Mouse (Mus musculus) frontal cortex, adult 2 months (tissue): ENCODE measurements around the gene Ggps1. TPM values are rescaled to one million over a fixed set of nuclear protein-coding genes. Genes with fewer than 3 reads are reported as not detected.
A peak's percentile ranks its signal among the peaks of the same experiment; 100 is the strongest.

Experiments
- DNase-seq, 2 experiments: peaks; one replicate each; pipeline ENCODE4 v3.0.0; 2022; ENCODE audit warnings: low spot score in 1 of 2; ENCODE audit errors: extremely low spot score in 1 of 2
- polyA plus RNA-seq: library from polyadenylated mRNA; depleted of rRNA; stranded (reverse); fragments of >200 nt; gene quantifications from 2 replicates; pipeline ENCODE4 v1.2.3, GENCODE M21; 2012; rRNA removed

Gene Ggps1
- polyA plus RNA-seq, result 39.3 and 46.3 TPM in 2 replicates

DNA sequence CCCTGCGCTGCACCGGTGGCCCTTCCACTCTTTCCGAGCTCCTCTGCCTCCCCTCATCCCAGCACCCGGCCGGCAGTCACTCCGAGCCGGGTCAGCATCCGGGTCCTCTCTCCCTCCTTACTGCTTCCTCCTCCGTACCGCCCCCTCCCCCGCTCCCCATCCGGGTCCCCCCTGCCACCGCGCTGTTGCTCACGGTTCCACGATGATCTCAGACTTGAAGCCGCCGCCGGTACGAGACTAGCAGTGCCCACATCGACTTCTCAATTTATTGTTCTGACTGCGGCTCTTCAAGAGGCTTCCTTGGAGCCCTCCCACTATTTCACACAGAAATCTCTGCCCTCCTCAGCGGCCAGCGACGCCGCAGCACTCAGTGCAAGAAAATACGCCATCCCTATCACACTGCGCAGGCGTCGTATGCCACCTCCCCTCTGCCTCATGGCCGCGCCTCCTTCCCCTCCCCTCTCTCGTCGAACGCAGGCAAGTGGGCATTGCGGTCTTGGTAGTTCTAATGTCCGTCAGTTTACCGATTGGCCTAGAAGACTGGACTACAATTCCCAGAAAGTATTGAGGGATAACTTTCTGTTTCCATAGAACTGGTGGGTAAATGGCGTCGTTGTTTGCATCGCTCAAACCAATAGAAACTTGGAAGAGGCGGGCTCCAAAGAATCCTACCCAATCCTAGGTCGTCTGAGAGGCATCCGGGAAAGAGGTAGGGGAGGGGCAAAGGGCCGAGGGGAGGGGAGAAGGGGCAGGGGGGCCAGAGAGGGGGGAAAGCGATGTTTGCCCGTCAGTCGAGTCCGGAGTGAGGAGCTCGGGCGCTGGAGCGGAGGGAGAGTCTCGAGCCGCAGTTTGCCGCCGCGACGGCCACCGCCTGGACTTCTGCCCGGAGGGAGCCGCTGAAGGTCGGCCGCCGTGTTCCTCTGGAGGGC, at the start of gene Ggps1, which contains the start of gene Arid4b:
Gene Ggps1 (minus strand): TSS at position 476 of the 929 bp plus-strand sequence.
Gene Arid4b (plus strand): TSS at position 220 of the 929 bp plus-strand sequence.
- peak; percentile 97 to 98 for DNase-seq

DNA sequence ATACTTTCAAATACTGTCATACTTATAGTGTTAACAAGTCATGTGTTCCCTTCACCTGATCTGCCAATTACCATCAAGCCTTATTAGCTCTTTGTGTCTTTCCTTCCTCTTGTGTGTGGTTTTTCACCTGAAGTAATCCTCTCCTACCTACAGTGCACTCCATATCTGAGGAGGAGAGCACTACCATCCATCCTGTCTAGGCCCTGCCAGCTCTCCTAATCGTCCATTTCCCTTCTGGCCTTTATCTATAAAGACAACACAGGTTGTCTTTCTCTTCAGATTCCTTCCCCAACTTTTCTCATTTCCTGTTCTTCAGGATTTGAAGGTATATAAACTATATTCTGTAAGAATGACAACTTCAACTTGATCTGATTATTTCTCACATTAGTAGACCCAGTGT, 47.9 kb upstream of the Ggps1 start:
- DNase-seq, result no peak

GRCm38 (mm10) chr13:14110154-14110873, 47.0 kb upstream of the Ggps1 start:
- DNase-seq, result no peak

DNA sequence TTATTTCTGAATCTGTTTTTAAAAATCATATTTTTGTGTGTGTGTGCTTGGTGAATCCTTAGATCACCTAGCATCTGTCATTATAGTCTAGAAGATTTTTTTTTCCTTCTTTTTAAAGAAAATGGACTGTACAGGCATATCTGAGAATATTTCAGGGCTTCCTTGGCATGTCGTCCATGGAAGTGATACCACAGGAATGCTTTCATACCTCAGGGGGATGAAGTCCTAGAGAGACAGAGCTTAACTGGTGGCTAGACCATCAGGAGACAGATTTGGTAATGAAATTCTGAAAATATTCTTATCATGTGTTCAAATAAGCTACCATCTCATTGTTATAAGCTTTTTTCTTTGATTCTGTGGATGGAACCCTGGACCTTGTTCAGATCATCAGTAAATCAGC, 39.7 kb upstream of the Ggps1 start:
- DNase-seq, result no peak

DNA sequence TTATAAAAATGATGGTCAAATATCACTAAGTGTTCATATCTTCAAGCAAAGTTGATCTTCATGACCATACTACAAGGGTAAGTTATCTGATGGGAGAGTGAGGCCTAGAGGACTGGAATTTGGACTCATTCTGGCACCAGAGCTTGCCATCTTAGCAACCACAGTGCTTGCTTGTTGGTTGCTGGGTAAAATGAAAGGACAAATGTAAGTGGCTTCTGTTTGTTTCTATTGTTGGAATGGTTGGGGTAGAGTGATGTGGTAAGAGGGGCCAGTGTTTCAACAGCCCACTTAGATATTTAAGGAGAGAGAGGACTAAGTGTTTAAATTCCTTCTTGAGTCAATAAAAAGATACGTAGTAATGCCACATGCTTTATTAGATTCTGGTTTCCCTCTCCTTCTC, 25.4 kb upstream of the Ggps1 start:
- DNase-seq, result no peak

DNA sequence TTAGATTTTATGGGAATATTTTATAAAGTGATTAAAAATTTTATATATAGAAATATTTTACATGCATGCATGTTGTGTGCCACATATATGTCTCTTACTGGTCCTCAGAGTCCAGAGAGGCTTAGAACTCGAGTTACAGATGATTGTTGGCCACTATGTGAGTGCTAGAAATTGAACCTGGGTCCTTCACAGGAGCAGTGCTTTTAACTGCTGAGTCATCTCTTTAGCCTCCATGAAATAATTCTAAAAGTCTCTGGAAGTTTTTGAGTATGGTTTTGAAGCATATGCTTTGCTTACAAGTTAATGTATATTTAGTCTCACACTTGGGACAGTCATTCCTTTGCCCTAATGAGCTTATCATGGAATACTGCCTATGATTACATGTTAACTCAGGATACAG, 12.0 kb upstream of the Ggps1 start:
- no peak for DNase-seq

DNA sequence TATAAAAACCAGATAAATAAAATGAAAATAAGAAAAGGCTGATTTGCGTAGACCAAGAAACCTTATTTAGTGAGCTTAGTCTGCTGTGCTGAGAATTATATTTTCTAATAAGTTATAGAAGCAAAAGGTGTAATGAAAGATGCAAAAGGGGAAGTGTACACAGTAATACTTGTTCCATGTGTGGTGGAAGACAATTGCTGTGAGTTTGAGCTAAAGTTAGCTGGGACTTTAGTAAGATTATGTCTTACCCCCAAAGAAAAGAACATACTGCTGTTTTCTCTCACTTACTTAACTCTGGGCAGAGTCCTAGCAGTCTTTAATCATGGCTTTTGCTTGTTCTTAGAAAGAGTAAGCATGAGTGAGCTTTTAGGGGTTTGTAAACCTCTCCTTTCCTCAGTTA, 11.1 kb upstream of the Ggps1 start:
- no peak for DNase-seq

DNA sequence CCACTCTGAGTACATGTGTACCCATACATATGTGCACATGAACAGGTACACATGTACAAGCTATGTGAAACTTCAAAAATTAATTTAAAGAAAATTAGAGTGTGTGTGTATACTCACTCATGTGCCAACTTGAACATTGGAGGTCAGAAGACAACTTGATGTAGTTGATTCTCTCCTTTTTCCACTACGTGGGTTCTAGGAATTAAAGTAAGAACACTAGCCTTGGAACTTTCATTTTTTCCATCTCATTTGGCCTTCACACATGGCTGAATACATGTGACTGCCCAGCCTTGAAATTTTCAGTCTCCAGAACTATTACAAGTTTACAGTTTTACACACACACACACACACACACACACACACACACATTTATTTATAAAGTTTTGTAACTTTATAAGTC, 6.0 kb upstream of the Ggps1 start:
- DNase-seq, result no peak

- no peak for DNase-seq
Measured at GRCm38 (mm10) chr13:14068035-14068434, 4.7 kb upstream of the Ggps1 start.

DNA sequence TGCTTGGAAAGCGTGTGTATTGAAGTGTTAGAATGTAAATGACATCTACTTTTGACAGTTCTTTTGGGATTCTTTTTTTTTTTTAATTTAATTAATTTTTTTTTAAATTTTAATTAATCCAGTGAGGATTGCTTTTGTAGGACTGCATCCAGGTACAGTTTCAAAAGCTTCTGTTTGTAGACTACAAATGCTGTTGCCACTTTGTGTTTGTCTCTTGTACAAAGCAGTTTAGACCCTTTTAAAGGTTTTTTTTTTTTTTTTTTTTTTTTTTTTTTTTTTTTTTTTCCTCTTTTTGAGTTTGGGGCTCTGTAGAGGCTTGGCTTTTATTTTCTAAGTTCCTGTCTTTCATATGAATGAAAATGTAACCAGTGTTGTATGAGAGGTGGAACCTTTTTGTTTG, 2.4 kb upstream of the Ggps1 start:
- no peak for DNase-seq

DNA sequence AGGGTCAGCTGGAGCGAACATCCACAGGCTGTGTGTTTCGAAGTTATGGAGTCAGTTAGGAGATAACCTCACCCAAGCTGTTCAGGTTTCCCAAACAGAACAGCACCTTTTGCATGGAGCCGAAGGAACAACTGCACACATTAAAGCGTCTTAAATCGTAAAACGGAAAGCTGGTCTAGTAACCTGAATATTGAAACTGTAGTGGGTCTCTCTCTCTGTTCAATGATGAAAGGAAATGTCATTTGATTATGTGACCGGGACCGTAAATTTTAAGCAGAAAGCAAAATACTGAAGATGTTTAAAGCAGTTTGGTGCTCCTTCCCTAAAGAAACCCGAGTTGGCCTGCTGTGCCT, 1.7 kb upstream of the Ggps1 start:
- no peak for DNase-seq

DNA sequence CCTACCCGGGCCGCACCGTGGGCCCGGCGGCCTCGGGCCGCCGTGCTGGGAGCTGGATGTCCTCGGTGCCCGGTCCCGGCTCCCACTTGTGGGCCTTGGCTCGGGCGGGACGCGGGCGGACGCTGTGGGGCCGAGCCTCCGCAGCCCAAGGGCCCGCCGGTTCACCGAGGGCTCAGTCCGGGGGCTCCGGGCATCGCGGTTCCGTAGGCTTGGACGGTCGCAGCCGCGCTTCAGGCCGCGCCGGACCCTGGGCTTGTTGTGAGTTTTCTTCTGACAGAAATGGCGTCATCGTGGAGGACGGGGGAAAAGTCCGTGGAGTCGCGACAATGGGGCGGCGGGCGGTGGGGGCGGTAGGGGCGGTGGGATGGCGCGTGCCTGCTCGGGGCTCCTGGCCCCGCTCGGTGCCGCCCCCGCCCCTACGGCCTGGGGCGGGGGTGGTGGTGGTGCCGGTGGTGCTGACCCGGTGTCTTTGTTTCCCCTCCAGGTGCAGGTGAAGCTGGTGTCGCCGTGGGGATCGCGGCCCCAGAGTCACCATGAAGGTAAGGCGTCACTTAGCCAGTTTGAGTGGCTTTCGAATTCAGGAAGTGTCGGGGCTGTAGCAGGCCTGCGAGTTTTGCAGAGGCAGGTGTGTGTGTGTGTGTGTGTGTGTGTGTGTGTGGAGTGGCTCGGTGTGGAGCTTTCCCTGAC, 1.2 kb upstream of the Ggps1 start:
- DNase-seq, result peak in 1 of 2 experiments; percentile 27

- no peak for DNase-seq
Measured at GRCm38 (mm10) chr13:14063942-14064271, 619 bp upstream of the Ggps1 start.

DNA sequence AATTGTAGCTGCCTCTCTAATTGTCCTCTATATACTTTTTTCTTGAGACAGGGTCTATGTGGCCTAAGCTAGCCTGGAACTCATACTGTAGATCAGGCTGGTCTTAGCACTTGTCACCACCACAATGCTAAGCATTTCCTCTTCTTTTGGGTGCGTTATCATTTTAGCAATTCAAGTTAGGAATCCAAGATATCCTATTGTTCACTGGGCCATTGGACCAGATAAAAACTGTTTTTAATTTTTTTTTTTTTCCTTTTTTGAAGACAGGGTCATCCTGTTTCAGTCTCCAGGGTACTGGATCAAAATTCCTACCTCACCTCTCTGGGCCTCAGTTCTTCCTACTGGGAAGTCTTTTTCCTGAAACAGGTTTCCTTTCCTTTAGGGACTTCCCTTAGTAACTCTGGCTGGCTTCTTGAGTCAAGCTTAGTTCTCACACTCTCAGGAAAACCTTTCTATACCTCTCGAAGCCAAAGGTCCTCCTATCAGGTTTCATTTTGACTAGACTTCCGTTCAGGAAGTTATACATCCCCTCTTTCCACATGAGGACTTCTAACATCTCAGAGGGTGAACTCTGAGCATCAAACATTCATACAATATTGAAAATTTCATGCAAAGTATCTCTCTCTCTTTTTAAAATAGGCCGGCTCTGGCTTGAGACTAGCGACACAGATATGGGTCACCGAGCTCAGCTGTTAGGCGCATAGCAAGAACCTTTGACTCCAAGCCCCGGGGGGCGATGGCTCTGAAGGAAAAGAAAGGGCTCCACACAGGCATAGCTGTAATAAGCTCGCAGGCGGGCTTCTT, 877 bp downstream of the Ggps1 start:
- DNase-seq, result no peak

GRCm38 (mm10) chr13:14059582-14059981, 3.7 kb downstream of the Ggps1 start:
- no peak for DNase-seq

DNA sequence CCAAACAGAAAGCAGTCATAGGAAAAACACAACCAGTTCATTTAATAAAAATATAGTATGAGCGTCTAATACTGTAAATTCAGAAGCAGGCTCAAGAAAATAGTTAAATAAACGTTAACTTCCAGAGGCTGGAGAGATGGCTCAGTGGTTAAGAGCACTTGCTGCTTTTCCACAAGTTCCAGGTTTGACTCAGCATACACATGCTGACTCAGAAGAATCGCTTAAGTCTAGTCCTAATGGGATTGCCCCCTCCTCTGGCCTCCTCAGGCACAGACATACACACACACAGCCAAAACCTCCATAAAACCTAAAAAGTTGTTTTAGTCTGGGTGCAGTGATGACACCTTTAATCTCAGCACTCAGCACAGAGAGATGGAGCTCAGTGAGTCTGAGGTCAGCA, 6.5 kb downstream of the Ggps1 start:
- DNase-seq, result no peak

GRCm38 (mm10) chr13:14049878-14050277, 13.4 kb downstream of the Ggps1 start:
- DNase-seq, result no peak

DNA sequence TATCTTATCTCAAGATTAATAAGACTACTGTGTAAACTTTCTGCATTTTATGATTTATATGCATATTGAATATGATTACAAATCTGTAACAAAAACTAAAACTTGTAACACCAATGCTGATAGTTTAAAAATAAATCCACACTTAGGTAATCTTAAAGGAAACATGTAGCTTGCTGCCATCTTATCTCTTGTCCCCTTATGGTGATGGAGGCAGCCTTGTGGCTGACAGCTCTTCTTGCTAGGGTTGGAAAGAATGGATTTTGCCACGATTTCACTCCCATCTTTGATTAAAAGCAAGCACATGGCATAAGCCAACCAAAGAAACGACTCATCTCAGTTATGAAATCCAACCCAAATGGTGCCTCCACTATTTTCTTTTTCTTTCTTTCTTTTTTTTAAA, 18.8 kb downstream of the Ggps1 start:
- DNase-seq, result no peak

GRCm38 (mm10) chr13:14043851-14044250, 19.4 kb downstream of the Ggps1 start:
- no peak for DNase-seq

- no peak for DNase-seq
Measured at GRCm38 (mm10) chr13:14040186-14040585, 23.1 kb downstream of the Ggps1 start.
